Mouse (Mus musculus) limb, embryonic 14.5 days (tissue): ENCODE measurements around the gene Plekha5. TPM values are rescaled to one million over a fixed set of nuclear protein-coding genes. Genes with fewer than 3 reads are reported as not detected.

ENCODE experiments used
- ATAC-seq: fragments of 200-750 bp; cut with Nextera tagmentation; 2 replicates; pipeline ENCODE4 v1.8.0; 2017; ENCODE audit warnings: low read depth, moderate number of reproducible peaks, moderate TSS enrichment; ENCODE audit not compliant: low FRiP score
- DNase-seq: peaks from one replicate; pipeline ENCODE4 v3.0.0-alpha.2; 2015; ENCODE audit warnings: low spot score
- H3K27ac ChIP-seq: fragments of 300-500 bp; sonication (generic); replicated peaks from 2 replicates; pipeline ENCODE4 v1.5.1; 2014; ENCODE audit warnings: low read depth, mild to moderate bottlenecking, low read length, moderate library complexity, mixed read lengths
- H3K27me3 ChIP-seq: fragments of 300-500 bp; sonication (generic); 2 replicates; pipeline ENCODE4 v1.6.1; 2014; ENCODE audit warnings: low read length, mixed read lengths; ENCODE audit not compliant: control insufficient read depth, insufficient read depth
- H3K36me3 ChIP-seq: fragments of 300-500 bp; sonication (generic); 2 replicates; pipeline ENCODE4 v1.6.1; 2014; ENCODE audit warnings: mild to moderate bottlenecking, low read length, moderate library complexity, mixed read lengths; ENCODE audit not compliant: control insufficient read depth, insufficient read depth
- H3K4me1 ChIP-seq: fragments of 300-500 bp; sonication (generic); 2 replicates; pipeline ENCODE4 v1.6.1; 2014; ENCODE audit warnings: antibody characterized with exemption, low read length, mixed read lengths; ENCODE audit not compliant: control insufficient read depth, insufficient read depth
- H3K4me2 ChIP-seq: fragments of 300-500 bp; sonication (generic); replicated peaks from 2 replicates; pipeline ENCODE4 v1.6.1; 2014; ENCODE audit warnings: low read depth, mild to moderate bottlenecking, low read length, moderate library complexity; ENCODE audit not compliant: severe bottlenecking
- H3K4me3 ChIP-seq: fragments of 300-500 bp; sonication (generic); replicated peaks from 2 replicates; pipeline ENCODE4 v1.5.1; 2014; ENCODE audit warnings: low read length
- H3K9ac ChIP-seq: fragments of 300-500 bp; sonication (generic); 2 replicates; pipeline ENCODE4 v1.6.1; 2014; ENCODE audit warnings: mild to moderate bottlenecking, low read depth, low read length, moderate library complexity; ENCODE audit not compliant: severe bottlenecking
- H3K9me3 ChIP-seq: fragments of 300-500 bp; sonication (generic); 2 replicates; pipeline ENCODE4 v1.6.1; 2016; ENCODE audit warnings: low read length; ENCODE audit not compliant: control insufficient read depth
- POLR2A ChIP-seq: fragments of 200-500 bp; IDR thresholded peaks from 2 replicates; pipeline ENCODE4 v1.8.0; 2012; ENCODE audit warnings: inconsistent platforms, mild to moderate bottlenecking, moderate library complexity, borderline replicate concordance; ENCODE audit not compliant: insufficient read depth, insufficient read length; ENCODE audit errors: extremely low read depth
- WGBS: fragments of 180-500 bp; shearing (Covaris S2); extraction: QIAGEN DNeasy Blood & Tissue Kit; methylation state at CpG from one replicate; pipeline ENCODE4 v1.1.7; 2014; 5-methylcytosine and 5-hydroxymethylcytosine counted together
- polyA plus RNA-seq, 2 experiments: library from polyadenylated mRNA; depleted of rRNA in 1 of 2; stranded (reverse) in 1 of 2; unstranded in 1 of 2; fragments of >200 nt; fragmentation: Nextera tagmentation in 1 of 2; extraction: Ambion mirVana in 1 of 2; gene quantifications; 2 replicates each; pipeline versions ENCODE4 v1.2.1 to v1.2.3; 2012 to 2014

Gene Plekha5
- polyA plus RNA-seq, 2 experiments: 50.8 to 87.2 TPM

DNA sequence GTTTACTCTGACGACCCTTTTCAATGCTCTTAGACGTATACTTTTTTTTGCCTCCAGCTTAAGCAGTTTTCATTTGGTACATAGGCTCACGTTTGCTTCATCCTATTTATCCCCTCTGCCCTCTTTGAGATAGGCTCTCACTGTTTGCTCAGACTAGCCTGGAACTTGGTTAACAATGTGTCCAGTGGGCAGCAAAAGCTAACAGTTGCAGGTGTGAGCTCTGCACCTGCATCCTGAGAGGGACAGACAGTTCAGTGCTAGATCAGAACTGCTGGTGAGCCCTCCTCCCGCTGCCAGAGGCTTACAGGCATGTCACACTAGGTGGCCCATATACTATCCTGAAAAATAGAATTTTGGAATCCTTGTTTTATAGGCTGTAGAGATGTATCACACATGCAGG, 206.5 kb downstream of the Plekha5 start:
- H3K9ac ChIP-seq: no peak overlapping the region
- H3K36me3 ChIP-seq: peaks cover 16% of the 10 kb centered on the region
- WGBS: 69% methylated on average over 4 of the region's 4 CpGs
- no peak for DNase-seq
- H3K27ac ChIP-seq: no peak overlapping the region
- ATAC-seq: no peak
- no peak overlapping the region for H3K4me2 ChIP-seq
- H3K27me3 ChIP-seq: no peaks in the 10 kb centered on the region
- H3K4me3 ChIP-seq: no peak overlapping the region
- no peak for TF ChIP-seq POLR2A
- H3K9me3 ChIP-seq: no peaks in the 10 kb centered on the region
- peaks cover 27% of the 10 kb centered on the region for H3K4me1 ChIP-seq

DNA sequence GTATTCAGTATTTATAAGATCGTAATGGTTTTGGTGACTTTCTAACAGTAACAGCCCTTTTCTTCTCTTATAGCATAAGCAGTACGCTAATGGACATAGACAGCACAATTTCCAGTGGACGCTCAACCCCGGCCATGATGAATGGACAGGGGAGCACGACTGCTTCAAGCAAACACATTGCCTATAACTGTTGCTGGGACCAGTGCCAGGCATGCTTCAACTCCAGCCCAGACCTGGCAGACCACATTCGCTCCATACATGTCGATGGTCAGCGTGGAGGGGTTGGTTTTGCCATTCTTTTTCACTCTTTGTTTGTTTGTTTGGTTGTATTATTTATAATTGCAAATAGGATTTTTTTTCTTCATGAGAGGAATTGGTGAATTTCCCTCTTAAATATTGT, 209.8 kb downstream of the Plekha5 start:
- no peak overlapping the region for H3K27ac ChIP-seq
- no peak for TF ChIP-seq POLR2A
- no peak overlapping the region for H3K9ac ChIP-seq
- H3K4me2 ChIP-seq: no peak overlapping the region
- H3K4me3 ChIP-seq: no peak overlapping the region
- H3K9me3 ChIP-seq: no peaks in the 10 kb centered on the region
- ATAC-seq (no peak), DNase-seq (no peak)
- no peaks in the 10 kb centered on the region for H3K27me3 ChIP-seq
- H3K36me3 ChIP-seq: peaks cover 44% of the 10 kb centered on the region
- 82% methylated on average over 8 of the region's 8 CpGs for WGBS
- peaks cover 9% of the 10 kb centered on the region; the same call in 1 of the 2 replicates for H3K4me1 ChIP-seq

- no peaks in the 10 kb centered on the region for H3K27me3 ChIP-seq
- WGBS: 93% methylated on average over 4 of the region's 4 CpGs
- no peak overlapping the region for H3K4me2 ChIP-seq
- TF ChIP-seq POLR2A: no peak
- no peaks in the 10 kb centered on the region; the same call in 1 of the 2 replicates for H3K4me1 ChIP-seq
- ATAC-seq (no peak), DNase-seq (no peak)
- no peak overlapping the region for H3K27ac ChIP-seq
- no peak overlapping the region for H3K4me3 ChIP-seq
- H3K9me3 ChIP-seq: no peaks in the 10 kb centered on the region
- no peak overlapping the region for H3K9ac ChIP-seq
- peaks cover 68% of the 10 kb centered on the region for H3K36me3 ChIP-seq
Observed at GRCm38 (mm10) chr6:140636290-140636689, 212.4 kb downstream of the Plekha5 start.

DNA sequence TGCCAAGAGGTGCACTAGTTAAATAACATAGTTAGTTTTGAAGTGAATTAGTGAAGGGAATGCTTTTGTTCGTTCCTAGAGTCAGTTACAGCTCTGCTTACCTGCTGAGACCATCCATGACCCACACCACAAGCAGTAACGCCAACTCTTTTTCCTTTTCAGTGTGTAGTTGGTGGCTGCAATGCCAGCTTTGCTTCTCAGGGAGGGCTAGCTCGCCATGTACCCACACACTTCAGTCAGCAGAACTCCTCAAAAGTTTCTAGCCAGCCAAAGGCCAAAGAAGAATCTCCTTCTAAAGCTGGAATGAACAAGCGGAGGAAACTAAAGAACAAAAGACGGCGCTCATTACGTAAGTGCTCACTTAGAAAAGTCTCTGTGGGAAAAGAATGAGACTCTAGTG, 218.2 kb downstream of the Plekha5 start:
- Histone ChIP-seq H3K9ac (no peak overlapping the region), H3K4me2 (no peak overlapping the region), H3K27me3 (no peaks in the 10 kb centered on the region), H3K27ac (no peak overlapping the region), H3K9me3 (no peaks in the 10 kb centered on the region), H3K4me3 (no peak overlapping the region), H3K36me3 (peaks cover 80% of the 10 kb centered on the region), H3K4me1 (no peaks in the 10 kb centered on the region)
- 94% methylated on average over 7 of the region's 7 CpGs for WGBS
- no peak for ATAC-seq
- no peak for DNase-seq
- TF ChIP-seq POLR2A: no peak

GRCm38 (mm10) chr6:140642655-140643054, 218.8 kb downstream of the Plekha5 start:
- no peaks in the 10 kb centered on the region for H3K27me3 ChIP-seq
- no peaks in the 10 kb centered on the region for H3K9me3 ChIP-seq
- H3K27ac ChIP-seq: no peak overlapping the region
- H3K36me3 ChIP-seq: peaks cover 79% of the 10 kb centered on the region
- no peak overlapping the region for H3K4me3 ChIP-seq
- ATAC-seq: no peak
- no peaks in the 10 kb centered on the region for H3K4me1 ChIP-seq
- H3K4me2 ChIP-seq: no peak overlapping the region
- no peak for DNase-seq
- no peak overlapping the region for H3K9ac ChIP-seq
- WGBS: 90% methylated on average over 12 of the region's 12 CpGs
- TF ChIP-seq POLR2A: no peak

DNA sequence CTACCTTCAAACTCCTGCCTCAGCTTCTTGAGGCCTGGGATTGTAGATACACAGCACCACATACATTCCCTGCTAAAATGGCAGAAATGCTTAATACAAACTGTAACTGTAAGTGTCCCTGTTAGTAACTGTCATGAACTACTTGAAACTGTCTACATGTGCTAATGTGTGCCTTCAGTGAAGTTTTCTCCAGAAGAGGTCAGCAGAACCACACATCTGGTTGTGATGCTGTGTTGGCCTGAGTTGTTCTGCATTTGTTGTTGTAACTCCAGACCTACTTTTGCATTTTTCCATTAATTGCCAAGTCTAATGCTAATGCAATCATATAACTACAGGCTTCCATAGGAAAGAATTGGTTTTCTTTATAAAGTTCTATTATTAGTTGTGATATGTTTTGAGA, 222.1 kb downstream of the Plekha5 start:
- no peak for TF ChIP-seq POLR2A
- DNase-seq (no peak), ATAC-seq (no peak)
- Histone ChIP-seq H3K4me3 (no peak overlapping the region), H3K27me3 (no peaks in the 10 kb centered on the region), H3K4me1 (no peaks in the 10 kb centered on the region), H3K27ac (no peak overlapping the region), H3K9ac (no peak overlapping the region), H3K4me2 (no peak overlapping the region), H3K36me3 (peaks cover 79% of the 10 kb centered on the region), H3K9me3 (no peaks in the 10 kb centered on the region)

Other genes starting within 250 kb of the Plekha5 start
- gene Aebp2, start 198.6 kb downstream of the Plekha5 start, polyA plus RNA-seq (2012; rRNA removed): 64.1 and 67.4 TPM in 2 replicates
- 23.3 and 29.8 TPM in 2 replicates for gene Aebp2, start 198.6 kb downstream of the Plekha5 start, polyA plus RNA-seq (2014; fragmentation: Nextera tagmentation; extraction: Ambion mirVana)